In the genomic region with DNA sequence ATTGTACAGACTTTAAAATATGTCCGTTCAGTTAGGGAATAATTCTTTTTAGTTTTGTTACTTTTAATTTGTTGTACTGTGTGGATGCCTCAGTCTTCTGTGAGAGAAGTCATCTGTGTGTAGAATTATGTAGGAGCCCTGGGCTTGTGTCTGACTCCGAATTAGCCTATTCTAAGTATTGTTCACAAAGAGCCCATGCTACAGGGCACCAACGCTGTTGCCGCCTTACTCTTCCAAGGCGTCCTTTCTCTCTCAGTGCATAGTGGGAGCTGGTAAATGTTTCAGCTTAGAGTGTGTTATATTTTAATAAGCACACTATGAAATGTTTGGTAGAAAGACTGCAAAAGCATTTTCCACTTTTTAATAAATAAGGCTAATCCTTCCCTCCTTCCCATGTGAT, we compare ENCODE assay signal across 28 mouse cellular contexts. TPM values are rescaled to one million over a fixed set of nuclear protein-coding genes. Genes with fewer than 3 reads are reported as not detected.
DNase-seq lines count a peak whose midpoint lies in the region; ATAC-seq and TF ChIP-seq lines count a peak whose summit lies in the region.
"Had no signal": no experiment of that assay in that cellular context is flagged by ENCODE, and none has a peak within 500 bp of the region (broad histone marks: within the 10 kb centered on the region; RNA-seq: fewer than 3 reads in every experiment).

No protein-coding gene starts in this region.

- DNase-seq in heart, adult 11 months, result peak; percentile 55
- DNase-seq in heart, adult 8-10 months (ENCODE audit: low spot score), result no peak
- DNase-seq in embryonic facial prominence, embryonic 10.5 days (ENCODE audit: low spot score), result no peak
- no peak for DNase-seq in embryonic facial prominence, embryonic 14.5 days (ENCODE audit: low spot score)
- DNase-seq in urinary bladder, postnatal 10 days (ENCODE audit: low spot score), result no peak
- no peak for DNase-seq in cerebellum, adult 2 months
- DNase-seq: adrenal gland, postnatal 10 days; cerebellum, adult 11 months; cerebellum, adult 9-11 months; gastrocnemius, postnatal 25 days; heart, adult 18-20 months; heart, postnatal 4 days; kidney, adult 18-20 months; liver, postnatal 0 days; retina, postnatal 1 day; right cerebral cortex, postnatal 14 days; thymus, postnatal 4 days had no signal

- peak overlapping the region; percentile 26; the same call in 1 of the 2 replicates for H3K9ac ChIP-seq in embryonic facial prominence, embryonic 14.5 days (ENCODE audit: low read depth, low read length)
- no peak overlapping the region for H3K9ac ChIP-seq in limb, embryonic 13.5 days
- H3K9ac ChIP-seq: heart, embryonic 12.5 days; hindbrain, embryonic 14.5 days; kidney, embryonic 15.5 days; liver, embryonic 12.5 days; liver, postnatal 0 days had no signal

- H3K9me3 ChIP-seq in embryonic facial prominence, embryonic 10.5 days, result no peaks in the 10 kb centered on the region
- H3K9me3 ChIP-seq in embryonic facial prominence, embryonic 14.5 days (ENCODE audit: control insufficient read depth, low read length), result no peaks in the 10 kb centered on the region
- H3K9me3 ChIP-seq in limb, embryonic 13.5 days, result no peaks in the 10 kb centered on the region
- H3K9me3 ChIP-seq: heart, embryonic 12.5 days; kidney, embryonic 15.5 days; liver, embryonic 12.5 days had no signal

- TF ChIP-seq CTCF in cerebellum, adult 2 months (IDR thresholded peaks at IDR 0.05; ENCODE audit: borderline replicate concordance, insufficient read depth, low read depth, low read length), result no peak

- no peaks in the 10 kb centered on the region for H3K36me3 ChIP-seq in embryonic facial prominence, embryonic 10.5 days (replicated peaks)
- no peaks in the 10 kb centered on the region for H3K36me3 ChIP-seq in embryonic facial prominence, embryonic 14.5 days (ENCODE audit: control insufficient read depth, insufficient read depth, low read length)
- no peaks in the 10 kb centered on the region for H3K36me3 ChIP-seq in limb, embryonic 13.5 days
- H3K36me3 ChIP-seq: heart, embryonic 12.5 days; kidney, embryonic 15.5 days; liver, embryonic 12.5 days had no signal

- H3K4me1 ChIP-seq in embryonic facial prominence, embryonic 10.5 days, result peaks cover 80% of the 10 kb centered on the region
- peaks cover 13% of the 10 kb centered on the region; the same call in 1 of the 2 replicates for H3K4me1 ChIP-seq in embryonic facial prominence, embryonic 14.5 days (ENCODE audit: control insufficient read depth, insufficient read depth, low read length)
- H3K4me1 ChIP-seq in limb, embryonic 13.5 days, result peaks cover 46% of the 10 kb centered on the region
- H3K4me1 ChIP-seq in cerebellum, adult 2 months (ENCODE audit: control insufficient read depth, insufficient read depth, low read length), result no peaks in the 10 kb centered on the region

- H3K4me2 ChIP-seq in embryonic facial prominence, embryonic 14.5 days (ENCODE audit: low read depth, low read length), result peak overlapping the region; percentile 24; the same call in 1 of the 2 replicates
- peak overlapping the region; percentile 9; the same call in 1 of the 2 replicates for H3K4me2 ChIP-seq in limb, embryonic 13.5 days (replicated peaks)
- H3K4me2 ChIP-seq: heart, embryonic 12.5 days; hindbrain, embryonic 14.5 days; kidney, embryonic 15.5 days; liver, embryonic 12.5 days had no signal

- no peak overlapping the region for H3K4me3 ChIP-seq in embryonic facial prominence, embryonic 10.5 days
- no peak overlapping the region for H3K4me3 ChIP-seq in embryonic facial prominence, embryonic 14.5 days (ENCODE audit: low read depth, low read length)
- no peak overlapping the region for H3K4me3 ChIP-seq in limb, embryonic 13.5 days
- no peak overlapping the region for H3K4me3 ChIP-seq in cerebellum, adult 2 months (replicated peaks; ENCODE audit: insufficient read depth, low read depth, low read length)
- H3K4me3 ChIP-seq: heart, embryonic 12.5 days; kidney, embryonic 15.5 days; liver, embryonic 12.5 days; myocyte had no signal

- TF ChIP-seq POLR2A in cerebellum, adult 2 months (IDR thresholded peaks at IDR 0.05; ENCODE audit: borderline replicate concordance, insufficient read depth, low read length), result no peak

- H3K27ac ChIP-seq in embryonic facial prominence, embryonic 10.5 days (replicated peaks), result peak overlapping the region; percentile 69
- peak overlapping the region; percentile 56 for H3K27ac ChIP-seq in embryonic facial prominence, embryonic 14.5 days (replicated peaks; ENCODE audit: low read depth, low read length)
- H3K27ac ChIP-seq in limb, embryonic 13.5 days, result peak overlapping the region; percentile 69; the same call in 1 of the 2 replicates
- no peak overlapping the region for H3K27ac ChIP-seq in cerebellum, adult 2 months (ENCODE audit: insufficient read depth, low read length)
- H3K27ac ChIP-seq: hindbrain, embryonic 14.5 days; kidney, embryonic 15.5 days; liver, embryonic 12.5 days; macrophage had no signal

- peaks cover 28% of the 10 kb centered on the region for H3K27me3 ChIP-seq in embryonic facial prominence, embryonic 10.5 days (replicated peaks; ENCODE audit: low read depth, poor library complexity, severe bottlenecking)
- no peaks in the 10 kb centered on the region for H3K27me3 ChIP-seq in embryonic facial prominence, embryonic 14.5 days (replicated peaks; ENCODE audit: control insufficient read depth, insufficient read depth, low read length)
- peaks cover 12% of the 10 kb centered on the region for H3K27me3 ChIP-seq in limb, embryonic 13.5 days
- H3K27me3 ChIP-seq in cerebellum, adult 2 months (ENCODE audit: control insufficient read depth, insufficient read depth, low read length), result no peaks in the 10 kb centered on the region
- H3K27me3 ChIP-seq: heart, embryonic 12.5 days; liver, embryonic 12.5 days; Patski had no signal

- no peak for ATAC-seq in embryonic facial prominence, embryonic 14.5 days (ENCODE audit: low read depth)
- no peak for ATAC-seq in limb, embryonic 13.5 days (ENCODE audit: low FRiP score, low read depth)
- ATAC-seq: forebrain, embryonic 14.5 days; inflammation-experienced regulatory T-cells, adult 6 months; liver, embryonic 12.5 days; liver, postnatal 0 days; lung, postnatal 0 days; Patski had no signal

- 39% methylated on average over 5 of the region's 5 CpGs for WGBS in embryonic facial prominence, embryonic 10.5 days
- WGBS in embryonic facial prominence, embryonic 14.5 days, result 52% methylated on average over 5 of the region's 5 CpGs
- 37% methylated on average over 5 of the region's 5 CpGs for WGBS in limb, embryonic 13.5 days
- 82% methylated on average over 5 of the region's 5 CpGs for WGBS in cerebellum, adult 2 months

RNA-seq across cellular contexts. Expression of gene Stx18, which starts 44.8 kb away (rescaled TPM):
- total RNA-seq in heart, adult 8-10 months (2022), result 10 to 100 TPM; 14.1 to 17.5 (median 14.4) TPM
- polyA plus RNA-seq in embryonic facial prominence, embryonic 10.5 days (2016; fragmentation: Nextera tagmentation; extraction: Ambion mirVana), result 54.8 and 55.8 TPM in 2 replicates
- 43.9 and 45.8 TPM in 2 replicates for polyA plus RNA-seq in embryonic facial prominence, embryonic 14.5 days (2014; fragmentation: Nextera tagmentation; extraction: Ambion mirVana)
- polyA plus RNA-seq in limb, embryonic 13.5 days (2015; fragmentation: Nextera tagmentation; extraction: Ambion mirVana), result 64.5 and 69.3 TPM in 2 replicates
- polyA plus RNA-seq in cerebellum, adult 2 months (2012; rRNA removed), result 44.8 and 52.3 TPM in 2 replicates
